Mouse (Mus musculus) hindbrain, embryonic 12.5 days (tissue): ENCODE measurements at regions not wholly inside any gene's neighbourhood (a gene's known extent, or its start where the extent isn't known, plus 50 kb on each side); places are given as distances from the start of the nearest gene placed in this dataset.

Experiments
- ATAC-seq: fragments of 200-750 bp; cut with Nextera tagmentation; 2 replicates; pipeline ENCODE4 v1.8.0; 2017; ENCODE audit warnings: moderate TSS enrichment; ENCODE audit not compliant: low FRiP score
- H3K27ac ChIP-seq: fragments of 300-500 bp; sonication (generic); 2 replicates; pipeline ENCODE4 v1.5.1; 2016; ENCODE audit warnings: mild to moderate bottlenecking
- H3K27me3 ChIP-seq: fragments of 300-500 bp; sonication (generic); 2 replicates; pipeline ENCODE4 v1.6.1; 2016; ENCODE audit warnings: mild to moderate bottlenecking
- H3K36me3 ChIP-seq: fragments of 300-500 bp; sonication (generic); 2 replicates; pipeline ENCODE4 v1.6.1; 2016; ENCODE audit warnings: mild to moderate bottlenecking
- H3K4me1 ChIP-seq: fragments of 300-500 bp; sonication (generic); 2 replicates; pipeline ENCODE4 v1.6.1; 2016
- H3K4me2 ChIP-seq: fragments of 300-500 bp; sonication (generic); replicated peaks from 2 replicates; pipeline ENCODE4 v1.6.1; 2016; ENCODE audit warnings: mild to moderate bottlenecking
- H3K4me3 ChIP-seq: fragments of 300-500 bp; sonication (generic); 2 replicates; pipeline ENCODE4 v1.5.1; 2016; ENCODE audit warnings: mild to moderate bottlenecking
- H3K9ac ChIP-seq: fragments of 300-500 bp; sonication (generic); 2 replicates; pipeline ENCODE4 v1.6.1; 2016; ENCODE audit warnings: mild to moderate bottlenecking, moderate library complexity
- H3K9me3 ChIP-seq: fragments of 300-500 bp; sonication (generic); replicated peaks from 2 replicates; pipeline ENCODE4 v1.6.1; 2016; ENCODE audit warnings: mild to moderate bottlenecking
- WGBS: fragments of 180-500 bp; shearing (Covaris S2); methylation state at CpG from one replicate; pipeline ENCODE4 v1.1.7; 2016; 5-methylcytosine and 5-hydroxymethylcytosine counted together

DNA sequence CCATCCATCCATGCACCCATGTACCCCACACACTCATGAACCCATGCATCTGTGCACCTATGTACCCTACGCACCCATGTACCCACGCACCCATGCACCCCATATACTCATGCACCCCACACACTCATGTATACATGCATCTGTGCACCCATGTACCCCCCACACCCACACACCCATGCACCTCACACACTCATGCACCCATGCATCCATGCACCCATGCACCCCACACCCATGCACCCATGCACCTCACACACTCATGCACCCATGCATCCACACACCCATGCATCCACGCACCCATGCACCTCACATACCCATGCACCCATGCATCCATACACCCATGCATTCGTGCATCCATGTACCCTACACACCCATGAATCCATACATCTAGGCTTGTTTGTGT is 63.6 kb downstream of the 4930564D02Rik start:
- no peaks in the 10 kb centered on the region for H3K27me3 ChIP-seq
- no peak overlapping the region for H3K27ac ChIP-seq
- H3K9me3 ChIP-seq = 0 out of 2 replicates have a peak, but pooled peaks cover 3% of the 10 kb centered on the region
- H3K4me1 ChIP-seq = 0 out of 2 replicates have a peak, but pooled peaks cover 9% of the 10 kb centered on the region
- no peak overlapping the region for H3K9ac ChIP-seq
- 91% methylated on average over 4 of the region's 4 CpGs for WGBS
- H3K4me3 ChIP-seq = no peak overlapping the region
- no peak for ATAC-seq
- no peak overlapping the region for H3K4me2 ChIP-seq
- H3K36me3 ChIP-seq = no peaks in the 10 kb centered on the region

DNA sequence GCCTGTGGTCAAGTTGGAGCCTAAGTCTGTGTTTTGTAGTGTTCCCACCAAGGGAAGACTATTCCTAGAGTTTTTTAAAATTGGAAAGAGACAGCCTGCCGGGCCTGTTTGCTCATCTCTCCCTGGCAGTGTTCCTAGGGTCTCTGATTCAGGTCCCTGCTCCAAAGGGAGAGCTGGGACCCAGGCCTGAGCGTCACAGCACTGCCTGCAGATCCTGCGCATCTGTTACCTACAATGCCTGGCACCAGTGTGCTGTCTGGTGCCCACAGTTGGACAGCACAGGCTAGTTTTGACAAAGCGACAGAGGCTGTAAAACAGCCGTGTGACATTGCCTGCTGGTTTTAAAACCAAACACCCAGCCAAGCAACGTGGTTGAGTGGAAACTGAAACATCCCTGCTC is 64.4 kb downstream of the 4930564D02Rik start:
- 82% methylated on average over 6 of the region's 6 CpGs for WGBS
- Histone ChIP-seq H3K4me2 (no peak overlapping the region), H3K4me1 (0 out of 2 replicates have a peak, but pooled peaks cover 9% of the 10 kb centered on the region), H3K9me3 (0 out of 2 replicates have a peak, but pooled peaks cover 3% of the 10 kb centered on the region), H3K27ac (no peak overlapping the region), H3K27me3 (no peaks in the 10 kb centered on the region), H3K4me3 (no peak overlapping the region), H3K36me3 (no peaks in the 10 kb centered on the region), H3K9ac (no peak overlapping the region)
- no peak for ATAC-seq

DNA sequence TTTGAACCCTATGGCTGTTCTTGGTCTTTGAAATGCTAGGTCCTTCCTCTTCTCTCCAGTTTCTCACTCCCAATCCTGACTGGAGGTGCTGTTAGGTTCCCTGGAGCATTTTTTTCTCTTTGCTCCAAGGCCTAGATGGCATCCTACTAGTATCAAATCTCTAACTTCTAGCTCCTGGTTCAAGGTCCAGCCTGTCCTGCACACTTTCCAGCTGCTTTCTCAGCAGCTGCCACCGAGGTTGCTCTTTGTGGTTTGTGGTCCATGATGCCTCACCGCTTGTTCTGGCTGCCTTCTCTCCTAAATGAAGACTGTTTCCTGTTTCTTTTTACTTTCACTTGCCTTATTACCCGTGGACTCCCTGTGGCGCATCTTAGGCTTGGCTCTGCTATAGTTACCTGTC is 66.4 kb downstream of the 4930564D02Rik start:
- Histone ChIP-seq H3K4me3 (no peak overlapping the region), H3K27me3 (no peaks in the 10 kb centered on the region), H3K36me3 (no peaks in the 10 kb centered on the region), H3K4me1 (0 out of 2 replicates have a peak, but pooled peaks cover 4% of the 10 kb centered on the region), H3K27ac (no peak overlapping the region), H3K9ac (no peak overlapping the region), H3K9me3 (0 out of 2 replicates have a peak, but pooled peaks cover 3% of the 10 kb centered on the region), H3K4me2 (no peak overlapping the region)
- no peak for ATAC-seq
- WGBS = 96% methylated on average over 4 of the region's 4 CpGs

DNA sequence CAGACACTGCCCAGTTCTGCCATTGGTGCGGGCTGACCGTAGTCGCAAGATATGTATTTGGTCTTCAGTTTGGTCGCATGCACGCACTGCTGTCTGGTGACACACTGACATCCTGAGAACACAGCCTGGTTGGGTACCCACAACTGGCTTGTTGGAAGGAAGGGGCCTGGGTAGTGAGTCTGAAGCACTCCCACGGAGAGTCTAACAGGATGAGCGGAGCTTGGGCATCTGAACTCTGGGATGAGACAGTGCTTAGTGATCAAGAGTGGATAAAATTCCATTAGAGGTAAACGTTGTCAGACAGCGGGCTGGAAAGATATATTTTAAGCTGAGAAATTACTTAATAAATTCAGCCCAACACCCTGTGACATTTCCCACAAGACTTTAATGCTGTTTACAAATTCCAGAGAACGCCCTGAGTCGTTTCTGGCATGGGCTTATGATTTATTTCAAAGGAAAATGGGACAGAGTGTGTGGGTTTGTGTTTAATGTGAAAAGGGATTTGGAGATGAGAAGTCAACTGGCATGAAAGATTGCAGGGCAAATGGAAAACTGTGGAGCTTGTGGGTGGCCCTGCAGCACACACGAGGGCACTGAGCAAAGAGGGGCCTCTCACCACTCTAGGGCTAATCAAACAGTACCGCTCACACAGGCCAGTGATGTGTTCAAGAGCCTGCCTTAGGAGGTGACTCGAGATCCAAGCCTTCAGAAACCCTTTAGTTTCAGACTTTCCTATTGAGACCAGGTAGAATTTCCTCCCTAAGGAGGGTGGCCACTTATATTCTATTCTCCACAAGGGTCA is 74.7 kb downstream of the 4930564D02Rik start:
- no peak overlapping the region for H3K4me3 ChIP-seq
- no peak overlapping the region for H3K27ac ChIP-seq
- no peaks in the 10 kb centered on the region for H3K36me3 ChIP-seq
- ATAC-seq = no peak
- no peaks in the 10 kb centered on the region for H3K9me3 ChIP-seq
- H3K9ac ChIP-seq = no peak overlapping the region
- WGBS = 87% methylated on average over 14 of the region's 14 CpGs
- H3K4me2 ChIP-seq = no peak overlapping the region
- no peaks in the 10 kb centered on the region for H3K4me1 ChIP-seq
- no peaks in the 10 kb centered on the region for H3K27me3 ChIP-seq

DNA sequence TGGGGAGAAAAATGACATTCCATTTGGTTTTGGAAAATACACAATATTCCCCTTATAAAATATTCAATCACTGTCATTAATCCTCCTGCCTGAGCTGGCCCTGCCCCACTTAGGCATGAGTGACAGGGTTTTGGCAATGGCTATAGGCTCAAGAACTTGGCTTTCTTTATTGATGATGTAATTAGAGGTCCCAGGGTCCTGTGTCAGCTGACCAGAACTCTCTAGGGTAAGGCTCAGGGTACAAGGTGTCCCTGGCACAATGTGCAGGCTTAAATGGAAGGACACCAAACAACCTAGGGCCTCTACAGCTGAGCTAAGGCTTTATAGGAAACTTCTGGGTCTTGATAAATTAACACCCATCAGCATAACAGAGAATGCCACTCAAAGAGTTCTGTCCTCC is 76.0 kb downstream of the 4930564D02Rik start:
- Histone ChIP-seq H3K4me3 (no peak overlapping the region), H3K9me3 (no peaks in the 10 kb centered on the region), H3K27me3 (no peaks in the 10 kb centered on the region), H3K4me1 (no peaks in the 10 kb centered on the region), H3K36me3 (no peaks in the 10 kb centered on the region), H3K4me2 (no peak overlapping the region), H3K27ac (no peak overlapping the region), H3K9ac (no peak overlapping the region)
- ATAC-seq = no peak

DNA sequence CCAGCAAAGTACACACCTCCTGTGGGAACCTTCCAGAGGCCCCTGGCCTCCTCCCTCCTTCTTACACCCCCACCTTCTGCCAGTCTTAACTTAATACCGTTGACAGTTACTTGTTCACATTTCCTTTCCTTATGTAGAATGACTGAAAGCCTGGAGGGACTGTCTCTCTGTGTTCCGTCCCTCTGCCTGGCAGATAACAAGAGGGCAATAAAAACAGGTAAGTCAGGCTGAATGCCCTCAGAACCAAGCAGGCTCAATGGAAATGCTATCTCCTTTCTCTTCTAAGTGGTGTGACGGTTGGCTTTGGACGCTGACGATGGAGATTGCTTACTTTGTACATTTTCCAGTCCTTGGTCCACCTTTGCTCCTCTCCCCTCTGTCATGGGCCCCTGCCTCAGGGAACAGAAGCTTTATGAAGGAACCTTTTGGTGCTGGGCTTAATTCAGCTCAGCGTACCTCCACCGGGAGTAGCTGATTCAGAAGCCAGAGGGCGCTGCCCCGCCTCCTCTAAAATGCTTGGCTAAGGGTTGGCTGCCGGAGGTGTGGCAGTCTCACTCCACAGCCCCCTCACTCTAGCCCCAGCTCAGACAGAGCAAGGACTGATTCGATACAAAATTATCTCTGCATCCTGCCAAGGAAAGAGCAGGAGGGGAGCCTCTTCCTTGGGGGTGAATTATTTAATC is 85.0 kb downstream of the 4930564D02Rik start:
- Histone ChIP-seq H3K27me3 (no peaks in the 10 kb centered on the region), H3K4me1 (peaks cover 6% of the 10 kb centered on the region), H3K36me3 (no peaks in the 10 kb centered on the region), H3K27ac (no peak overlapping the region), H3K4me3 (no peak overlapping the region), H3K9ac (no peak overlapping the region), H3K9me3 (no peaks in the 10 kb centered on the region), H3K4me2 (no peak overlapping the region)
- peak; percentile 68 for ATAC-seq
- 23% methylated on average over 11 of the region's 11 CpGs for WGBS

DNA sequence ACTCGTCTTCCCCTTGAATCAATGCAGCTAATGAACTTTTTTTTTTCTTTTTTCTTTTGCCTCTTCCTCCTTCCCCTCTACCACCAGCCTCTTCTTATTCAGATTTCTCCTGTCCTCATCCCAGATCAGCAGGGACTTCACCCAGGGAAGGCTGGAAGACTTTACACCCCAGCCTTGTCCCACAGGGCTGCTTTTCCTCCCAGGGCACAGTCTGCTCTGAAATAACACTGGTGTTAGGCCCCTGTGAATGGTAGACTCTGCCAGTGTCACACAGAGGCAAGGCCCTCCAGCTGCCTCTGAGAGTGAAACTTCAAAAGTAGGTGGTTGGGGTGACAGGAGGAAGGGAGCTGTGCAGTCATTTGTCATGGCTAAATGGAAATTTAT is 85.5 kb downstream of the 4930564D02Rik start:
- H3K4me2 ChIP-seq = no peak overlapping the region
- H3K27me3 ChIP-seq = no peaks in the 10 kb centered on the region
- H3K4me3 ChIP-seq = no peak overlapping the region
- WGBS = 21% methylated on average over 1 of the region's 1 CpGs
- no peak overlapping the region for H3K9ac ChIP-seq
- no peaks in the 10 kb centered on the region for H3K36me3 ChIP-seq
- ATAC-seq = no peak
- H3K27ac ChIP-seq = no peak overlapping the region
- H3K9me3 ChIP-seq = no peaks in the 10 kb centered on the region
- H3K4me1 ChIP-seq = peaks cover 6% of the 10 kb centered on the region

DNA sequence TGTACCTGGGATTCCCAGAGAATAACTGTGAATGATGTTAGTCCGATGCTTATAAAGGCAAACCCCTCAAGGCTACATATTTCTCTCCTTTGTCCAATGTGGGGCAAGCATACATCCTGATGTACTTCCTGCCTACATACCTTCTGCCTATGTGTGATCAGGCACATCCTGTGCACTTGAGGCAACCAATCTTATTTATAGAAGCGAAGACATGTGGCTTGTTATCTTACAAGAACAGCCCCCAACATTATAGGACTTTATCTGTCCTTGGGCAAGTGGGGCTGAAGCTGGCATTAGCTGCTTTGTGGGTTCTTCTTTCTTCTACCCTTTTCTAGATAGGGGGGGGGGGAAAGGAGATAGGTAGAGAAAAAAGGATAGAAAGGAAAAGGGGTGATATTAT is 91.7 kb downstream of the 4930564D02Rik start:
- WGBS = 89% methylated on average over 2 of the region's 2 CpGs
- Histone ChIP-seq H3K27ac (no peak overlapping the region), H3K9me3 (no peaks in the 10 kb centered on the region), H3K36me3 (no peaks in the 10 kb centered on the region), H3K4me3 (no peak overlapping the region), H3K4me2 (no peak overlapping the region), H3K4me1 (no peaks in the 10 kb centered on the region), H3K27me3 (no peaks in the 10 kb centered on the region), H3K9ac (no peak overlapping the region)
- ATAC-seq = no peak

DNA sequence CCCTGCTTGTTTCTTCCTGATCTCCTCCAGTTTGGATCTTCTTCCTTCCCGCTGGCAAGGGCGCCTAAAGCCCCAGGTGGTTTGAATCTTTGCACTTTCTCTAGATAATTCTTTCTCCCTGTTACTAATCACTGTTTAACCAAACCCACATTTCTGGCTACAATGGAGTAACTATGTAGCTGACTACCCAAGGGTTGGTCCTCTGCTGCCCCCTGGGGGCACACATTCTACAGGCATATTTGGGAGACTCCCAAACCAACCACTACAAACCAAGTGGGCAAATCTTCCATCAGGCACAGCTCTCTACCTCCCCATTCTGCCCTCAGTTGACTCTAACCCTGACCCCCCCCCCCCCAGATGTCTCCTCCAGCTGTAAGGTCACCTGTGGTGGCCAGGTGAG is 98.7 kb downstream of the 4930564D02Rik start:
- Histone ChIP-seq H3K27me3 (no peaks in the 10 kb centered on the region), H3K4me3 (no peak overlapping the region), H3K27ac (no peak overlapping the region), H3K36me3 (no peaks in the 10 kb centered on the region), H3K4me2 (no peak overlapping the region), H3K4me1 (0 out of 2 replicates have a peak, but pooled peaks cover 4% of the 10 kb centered on the region), H3K9ac (no peak overlapping the region), H3K9me3 (no peaks in the 10 kb centered on the region)
- WGBS = 58% methylated on average over 2 of the region's 2 CpGs
- ATAC-seq = no peak

DNA sequence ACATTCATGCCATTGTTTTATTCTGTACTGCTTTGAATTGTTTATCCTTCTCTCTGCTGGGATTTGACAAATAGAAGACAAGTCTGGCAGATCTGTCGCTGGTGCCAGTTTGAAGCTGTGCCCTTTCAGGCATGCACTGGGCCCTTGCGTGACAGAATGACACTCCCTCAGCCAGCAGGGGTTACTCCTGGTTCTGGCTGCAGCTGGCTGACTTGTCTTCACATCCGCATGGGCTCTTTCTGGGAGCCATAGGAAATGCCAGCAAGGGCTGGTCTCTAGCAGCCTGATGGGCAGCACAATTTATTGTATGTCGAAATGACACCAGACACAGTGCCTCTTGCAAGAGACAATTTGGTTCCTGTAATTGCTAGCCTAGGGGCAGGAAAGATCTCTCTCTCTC is 102.5 kb downstream of the 4930564D02Rik start:
- no peaks in the 10 kb centered on the region for H3K36me3 ChIP-seq
- no peaks in the 10 kb centered on the region for H3K9me3 ChIP-seq
- 0 out of 2 replicates have a peak, but pooled peaks cover 4% of the 10 kb centered on the region for H3K4me1 ChIP-seq
- 32% methylated on average over 4 of the region's 4 CpGs for WGBS
- no peak overlapping the region for H3K4me2 ChIP-seq
- peak; percentile 35; the same call in 1 of the 2 replicates for ATAC-seq
- no peaks in the 10 kb centered on the region for H3K27me3 ChIP-seq
- 0 out of 2 replicates have a peak overlapping the region, but pooled peaks have one; percentile 4 for H3K9ac ChIP-seq
- H3K27ac ChIP-seq = peak overlapping the region; percentile 14
- no peak overlapping the region for H3K4me3 ChIP-seq

DNA sequence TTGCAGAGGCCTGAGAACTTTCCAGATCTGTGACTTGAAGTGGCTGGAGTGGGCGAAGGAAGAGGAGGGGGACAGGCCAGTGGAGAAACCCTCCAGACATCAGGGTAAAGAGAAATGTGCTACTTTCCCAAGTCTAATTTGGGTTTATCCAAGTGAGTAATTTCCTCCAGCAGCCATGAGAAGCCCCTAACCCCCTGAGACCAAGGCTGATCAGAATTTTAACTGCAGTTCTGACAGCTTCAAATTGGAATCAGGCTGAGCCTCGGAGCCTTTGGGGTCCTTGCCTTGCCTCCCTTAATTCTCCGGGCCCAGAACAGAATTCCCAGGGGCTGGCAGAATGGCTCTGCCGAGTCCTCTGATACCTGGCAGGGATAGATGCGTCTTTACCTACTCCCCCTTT is 104.9 kb downstream of the 4930564D02Rik start:
- no peak overlapping the region for H3K4me3 ChIP-seq
- no peak overlapping the region for H3K4me2 ChIP-seq
- no peaks in the 10 kb centered on the region for H3K9me3 ChIP-seq
- 64% methylated on average over 5 of the region's 5 CpGs for WGBS
- H3K27ac ChIP-seq = no peak overlapping the region
- no peaks in the 10 kb centered on the region for H3K27me3 ChIP-seq
- no peak for ATAC-seq
- H3K36me3 ChIP-seq = no peaks in the 10 kb centered on the region
- no peak overlapping the region for H3K9ac ChIP-seq
- 0 out of 2 replicates have a peak, but pooled peaks cover 4% of the 10 kb centered on the region for H3K4me1 ChIP-seq

DNA sequence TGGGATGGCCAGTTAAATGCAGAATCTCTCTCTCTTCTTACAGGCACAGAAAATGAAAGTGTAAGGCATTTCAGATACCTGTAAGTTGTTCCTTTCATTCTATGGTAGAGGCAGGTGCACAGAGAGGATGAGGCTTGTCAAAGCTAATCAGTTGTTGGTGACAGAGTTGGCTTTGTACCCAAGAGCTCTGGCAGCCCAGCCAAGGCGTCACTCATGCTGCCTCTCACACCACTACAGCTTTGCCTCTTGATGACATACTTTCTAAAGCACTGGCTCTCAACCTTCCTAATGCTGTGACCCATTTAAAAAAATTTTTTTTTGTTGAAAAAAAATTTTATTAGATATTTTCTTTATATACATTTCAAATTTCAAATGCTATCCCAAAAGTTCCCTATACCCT is 105.4 kb downstream of the 4930564D02Rik start:
- 63% methylated on average over 1 of the region's 1 CpGs for WGBS
- H3K36me3 ChIP-seq = no peaks in the 10 kb centered on the region
- no peak overlapping the region for H3K4me3 ChIP-seq
- no peak overlapping the region for H3K9ac ChIP-seq
- no peaks in the 10 kb centered on the region for H3K27me3 ChIP-seq
- no peak for ATAC-seq
- H3K4me1 ChIP-seq = 0 out of 2 replicates have a peak, but pooled peaks cover 4% of the 10 kb centered on the region
- H3K27ac ChIP-seq = no peak overlapping the region
- H3K9me3 ChIP-seq = no peaks in the 10 kb centered on the region
- H3K4me2 ChIP-seq = no peak overlapping the region
